Mouse (Mus musculus) neural tube, embryonic 10.5 days (tissue): ENCODE data around the gene Bicra.

Experiments used
- DNase-seq: peaks from one replicate; pipeline ENCODE4 v3.0.0-alpha.2; 2017; ENCODE audit warnings: low spot score; ENCODE audit errors: extremely low spot score

The Bicra gene

DNA sequence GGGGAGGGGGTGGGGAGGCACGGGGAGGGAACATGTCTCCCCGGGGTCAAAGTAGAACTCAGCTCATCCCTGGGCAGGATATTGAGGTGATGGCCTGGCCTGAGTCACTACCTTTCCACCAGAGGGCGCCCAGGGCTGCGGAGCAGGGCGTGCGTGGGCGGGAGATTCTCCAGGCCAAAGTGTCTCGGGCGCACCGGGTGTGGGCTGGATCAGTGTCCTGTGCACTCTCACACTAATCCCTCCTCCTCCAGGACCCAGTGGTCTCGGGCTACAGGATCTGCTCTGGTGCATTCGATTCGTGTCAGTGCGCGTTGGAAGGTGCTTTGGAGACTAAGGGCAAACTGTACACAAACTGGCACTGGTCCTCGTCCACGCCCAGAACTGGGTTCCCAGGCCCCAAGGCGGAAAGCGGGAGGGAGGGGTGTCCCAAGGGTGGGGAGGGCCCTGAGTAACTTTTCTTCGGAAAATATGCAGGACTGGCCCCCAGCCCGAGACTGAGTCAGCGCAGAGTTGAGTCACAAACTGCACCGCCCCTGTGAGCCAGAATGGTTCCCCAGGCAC, 99.3 kb downstream of the Bicra start:
- peak; percentile 81 for DNase-seq

DNA sequence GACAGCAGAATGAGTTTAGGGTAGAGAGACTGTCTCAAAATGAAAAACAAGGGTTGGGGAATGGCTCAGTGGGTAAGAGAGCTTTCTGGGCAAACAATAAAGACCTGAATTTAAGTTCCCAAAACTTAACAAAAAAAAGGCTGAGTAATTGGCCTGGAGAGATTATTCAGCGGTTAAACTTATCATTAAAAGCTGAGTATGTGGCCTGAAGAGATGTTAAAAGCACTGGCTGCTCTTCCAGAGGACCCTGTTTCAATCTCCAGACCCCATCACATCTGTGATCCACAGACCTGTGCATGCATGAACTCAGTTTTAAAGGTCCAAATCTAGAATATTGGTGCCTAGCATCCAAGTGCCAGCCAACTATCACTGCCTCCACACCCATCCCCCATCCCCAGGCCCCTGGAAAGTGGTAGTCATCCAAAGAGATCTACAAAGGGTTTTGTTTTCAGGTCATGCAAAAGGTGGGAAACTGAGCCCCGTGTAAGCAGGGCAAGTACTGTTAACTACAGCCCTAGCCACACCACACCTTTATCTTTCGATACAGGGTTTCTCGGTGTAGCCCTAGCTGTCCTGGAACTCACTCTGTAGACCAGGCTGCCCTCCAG, 100.0 kb downstream of the Bicra start:
- no peak for DNase-seq

DNA sequence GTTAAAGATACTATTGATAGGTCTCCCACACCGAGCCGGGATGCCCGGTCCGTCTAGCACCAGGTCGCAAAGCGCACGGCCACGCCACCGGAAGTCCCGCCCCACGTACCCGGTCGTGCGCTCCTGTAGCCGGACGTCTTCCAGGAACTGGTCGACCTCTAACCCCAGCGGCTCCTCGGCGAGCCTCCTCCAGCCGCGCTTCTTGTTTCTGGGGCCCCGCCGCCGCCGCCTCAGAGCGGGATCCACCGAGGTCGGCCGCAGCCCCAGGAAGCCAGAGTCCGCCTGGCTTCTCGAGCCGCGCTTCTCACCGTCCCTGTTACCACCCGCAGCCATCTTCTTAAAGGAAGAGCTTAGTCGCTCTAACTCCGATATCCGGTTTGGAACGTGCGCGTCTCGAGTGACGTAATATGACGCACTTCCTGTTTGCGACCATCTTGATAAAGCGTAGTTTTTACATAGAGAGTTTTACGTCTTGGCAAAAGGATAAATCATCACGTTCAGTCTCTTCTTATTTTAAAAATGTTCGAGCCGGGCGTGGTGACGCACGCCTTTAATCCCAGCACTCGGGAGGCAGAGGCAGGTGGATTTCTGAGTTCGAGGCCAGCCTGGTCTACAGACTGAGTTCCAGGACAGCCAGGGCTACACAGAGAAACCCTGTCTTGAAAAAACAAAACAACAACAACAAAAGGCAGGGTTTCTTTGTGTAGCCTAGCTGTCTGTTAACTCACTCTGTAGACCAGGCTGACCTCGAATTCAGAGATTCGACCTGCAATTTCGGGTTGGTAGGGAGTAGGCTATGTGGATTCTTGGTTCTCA, 101.8 kb downstream of the Bicra start, which contains the start of gene Nop53:
Gene Nop53, minus strand, starts transcription at position 354 of the 816 bp plus-strand sequence.
- DNase-seq = peak; percentile 96

DNA sequence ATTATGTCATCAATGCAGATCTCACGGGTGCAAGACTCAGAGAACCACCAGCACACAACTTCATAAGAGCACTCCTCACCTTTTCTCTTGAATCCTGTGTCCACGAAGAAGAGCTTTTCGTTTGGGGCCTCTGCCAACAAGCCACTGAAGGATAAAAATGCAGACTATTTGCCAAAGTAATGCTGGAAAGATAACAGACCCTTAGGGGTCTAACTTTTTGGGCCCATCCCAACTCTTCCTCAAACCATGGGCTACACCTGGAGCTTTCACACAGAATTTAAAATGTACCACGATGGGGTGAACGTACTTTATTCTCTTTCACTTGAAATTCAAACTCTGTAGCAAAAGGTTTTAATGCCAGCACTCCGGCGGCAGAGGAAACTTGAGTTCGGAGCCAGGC, 102.5 kb downstream of the Bicra start:
- no peak for DNase-seq

DNA sequence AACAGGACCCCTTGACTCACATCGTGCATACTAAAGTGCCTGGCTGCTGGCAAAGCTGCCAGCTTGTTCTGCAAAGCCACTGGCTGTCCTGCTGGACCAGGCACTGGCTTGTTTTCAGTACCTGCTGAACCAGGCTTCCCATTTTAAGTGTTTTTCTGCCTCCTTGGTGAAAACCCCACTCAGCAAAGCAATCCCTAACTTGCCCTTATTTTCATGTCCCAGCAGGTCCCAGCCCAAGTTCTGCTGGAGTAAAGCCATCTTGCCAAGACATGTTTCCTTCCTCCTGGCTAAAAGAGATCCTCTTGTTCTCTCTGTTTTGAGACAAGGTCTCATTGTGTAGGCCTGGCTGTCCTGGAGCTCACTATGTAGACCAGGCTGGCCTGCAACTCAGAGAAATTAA, 103.4 kb downstream of the Bicra start:
- no peak for DNase-seq

DNA sequence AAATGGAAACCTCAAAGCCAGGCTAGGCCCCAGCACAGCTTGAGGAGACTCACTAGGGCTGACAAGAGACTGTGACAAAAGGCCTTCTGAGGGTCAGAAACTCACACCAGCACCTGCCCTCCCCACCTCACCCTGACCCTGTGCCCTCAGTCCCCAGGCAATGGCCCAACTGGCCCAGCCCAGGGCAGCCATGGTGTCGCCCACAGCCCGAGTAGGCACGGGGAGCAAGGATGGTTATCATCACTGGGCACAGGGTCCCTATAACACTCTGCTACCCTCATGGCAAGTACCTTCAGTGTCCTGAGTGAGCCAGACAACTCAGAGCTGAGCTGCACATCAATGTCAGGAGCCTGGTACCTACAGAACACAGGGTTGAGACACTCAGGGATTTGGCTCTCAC, 109.1 kb downstream of the Bicra start:
- DNase-seq = no peak

DNA sequence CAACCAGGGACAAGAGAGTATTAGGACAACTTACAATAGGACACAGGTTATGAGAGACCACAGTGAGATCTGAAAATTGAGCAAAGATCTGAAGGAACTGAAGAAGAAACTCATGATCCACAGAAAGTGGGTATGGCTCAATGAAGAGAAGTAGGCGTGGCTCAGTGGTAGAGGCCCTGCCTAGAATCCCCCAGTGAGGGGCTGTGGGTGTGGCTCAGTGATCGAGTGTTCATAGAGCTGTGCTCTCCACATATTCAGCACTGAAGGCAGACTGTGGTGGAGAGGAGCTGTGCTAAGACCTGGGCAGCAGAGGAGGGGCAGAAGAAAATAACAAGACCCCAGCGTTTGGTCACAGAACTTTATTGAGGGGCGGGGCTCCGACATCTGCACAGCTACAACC, 110.2 kb downstream of the Bicra start:
- no peak for DNase-seq

DNA sequence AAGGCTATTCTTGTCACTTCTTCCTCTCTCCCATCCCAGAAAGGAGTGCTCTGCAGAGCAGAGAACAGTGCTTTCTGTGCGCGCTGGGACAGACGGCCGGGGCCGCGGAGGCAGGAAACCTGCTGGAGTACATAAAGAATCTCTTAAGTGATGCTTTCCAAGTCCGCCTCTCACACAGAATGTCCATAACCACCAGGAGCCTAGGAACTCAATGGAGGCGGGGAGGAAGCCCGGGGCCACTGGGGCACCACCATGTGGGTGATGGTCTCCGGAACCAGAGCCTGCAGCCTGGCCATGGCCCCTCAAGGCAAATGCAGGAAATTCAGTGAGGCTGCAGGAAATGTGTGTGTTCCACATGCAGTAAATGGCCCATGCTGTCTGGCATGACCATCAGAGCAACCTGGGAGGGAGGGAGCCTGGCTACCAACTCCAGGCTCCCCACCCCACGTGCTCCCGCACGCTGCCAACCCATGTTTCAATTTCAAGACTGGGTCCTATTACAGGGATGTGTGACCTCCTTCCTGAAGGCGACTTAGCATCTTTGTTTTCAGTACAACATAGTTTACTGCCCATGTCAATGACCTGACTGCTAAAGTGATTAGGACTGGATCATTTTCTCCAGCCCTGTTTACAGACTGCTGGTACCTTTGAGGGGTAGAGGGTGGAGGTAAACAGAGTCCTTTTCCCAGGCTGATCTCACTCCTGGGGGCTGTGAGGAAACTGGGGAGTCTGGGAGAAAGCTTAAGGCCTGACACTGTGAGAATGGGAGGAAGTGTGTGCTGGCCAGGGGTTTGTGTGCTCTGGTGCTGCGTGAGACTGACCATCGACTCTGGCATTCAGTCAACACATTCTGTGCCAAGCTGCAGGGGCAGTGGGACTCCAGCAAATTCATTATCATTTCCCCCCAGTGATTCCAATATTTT, 114.0 kb downstream of the Bicra start:
- no peak for DNase-seq

DNA sequence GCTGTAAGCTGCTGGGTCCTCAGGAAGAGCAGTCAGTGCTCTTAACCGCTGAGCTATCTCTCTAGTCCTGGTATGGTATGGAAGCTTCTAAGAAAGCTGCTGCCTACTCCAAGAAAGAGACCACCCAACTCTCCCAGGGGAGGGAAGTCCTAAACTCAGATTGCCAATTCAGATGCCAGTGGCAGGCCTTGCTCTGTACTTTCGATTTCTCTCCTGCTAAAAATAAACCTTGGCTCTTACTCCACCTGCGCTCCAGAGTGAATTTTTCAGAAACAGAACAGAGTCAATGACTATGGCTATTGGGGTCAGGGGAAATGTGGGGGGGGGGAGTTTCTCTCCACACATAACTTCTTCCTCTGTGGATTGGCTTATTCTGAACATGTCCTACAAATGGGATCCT, 116.1 kb downstream of the Bicra start:
- DNase-seq = no peak

DNA sequence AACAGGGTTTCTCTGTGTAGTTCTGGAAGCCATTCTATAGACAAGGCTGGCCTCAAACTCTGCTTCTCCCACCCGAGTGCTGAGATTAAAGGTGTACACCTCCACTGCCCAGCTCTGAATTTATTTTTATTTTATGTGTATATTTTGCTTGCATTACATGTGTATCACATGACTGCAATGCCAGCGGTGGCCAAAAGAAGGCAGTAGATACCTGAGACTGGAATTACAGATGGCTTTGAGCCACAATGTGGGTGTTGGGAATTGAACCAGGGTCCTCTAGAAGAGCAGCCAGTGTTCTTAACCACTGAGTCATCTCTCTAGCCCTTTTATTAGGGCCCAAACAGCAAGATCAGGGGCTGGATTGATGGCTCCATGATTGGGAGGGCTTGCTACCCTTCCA, 117.2 kb downstream of the Bicra start:
- no peak for DNase-seq

DNA sequence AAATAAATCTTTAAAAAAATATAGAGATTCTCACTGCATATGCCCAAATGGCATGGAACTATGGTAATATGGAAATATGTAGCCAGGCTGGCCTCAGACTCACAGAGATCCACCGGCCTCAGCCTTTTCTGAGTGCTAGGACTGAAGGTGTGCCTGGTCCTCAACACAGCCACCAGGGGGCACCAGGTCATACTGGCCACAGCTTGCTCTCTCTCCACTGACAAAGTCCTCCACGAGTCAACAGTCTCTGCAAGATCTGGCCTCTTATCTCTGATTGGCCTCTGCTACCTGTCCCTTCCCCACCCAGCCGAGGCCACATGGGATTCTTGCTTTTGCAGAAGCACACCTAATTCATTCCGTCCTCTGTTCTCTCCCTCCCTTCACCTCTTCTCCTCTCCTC, 117.8 kb downstream of the Bicra start:
- DNase-seq = peak; percentile 32

DNA sequence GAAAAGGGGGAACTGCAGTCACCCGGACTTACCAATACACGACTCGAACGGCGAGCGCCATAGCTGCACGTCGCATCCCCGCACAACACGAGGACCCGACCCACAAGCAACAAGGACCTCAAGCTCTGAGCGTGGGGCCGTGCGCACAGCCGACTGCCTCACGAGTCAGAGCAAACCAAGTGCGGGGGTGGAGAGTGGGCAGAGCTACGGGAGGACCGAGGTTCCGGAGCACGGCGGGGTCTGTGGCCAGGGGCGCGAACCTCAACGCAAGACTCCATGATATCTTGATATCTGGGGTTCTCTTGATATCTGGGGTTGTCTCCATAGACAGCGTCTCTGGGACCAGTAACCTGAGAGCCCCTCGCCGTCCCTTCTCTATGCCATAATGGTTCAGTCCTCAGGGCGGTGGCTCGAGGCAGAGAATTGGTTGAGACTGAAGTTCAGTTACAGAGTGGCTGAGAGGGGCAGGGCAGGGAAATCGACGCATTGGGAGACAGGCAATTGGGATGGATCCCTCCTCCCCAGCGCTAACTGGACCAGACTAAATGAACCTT, 125.4 kb downstream of the Bicra start, which contains the start of gene Selenow:
Gene Selenow, minus strand, starts transcription at position 183 of the 554 bp plus-strand sequence.
- peak; percentile 95 for DNase-seq

DNA sequence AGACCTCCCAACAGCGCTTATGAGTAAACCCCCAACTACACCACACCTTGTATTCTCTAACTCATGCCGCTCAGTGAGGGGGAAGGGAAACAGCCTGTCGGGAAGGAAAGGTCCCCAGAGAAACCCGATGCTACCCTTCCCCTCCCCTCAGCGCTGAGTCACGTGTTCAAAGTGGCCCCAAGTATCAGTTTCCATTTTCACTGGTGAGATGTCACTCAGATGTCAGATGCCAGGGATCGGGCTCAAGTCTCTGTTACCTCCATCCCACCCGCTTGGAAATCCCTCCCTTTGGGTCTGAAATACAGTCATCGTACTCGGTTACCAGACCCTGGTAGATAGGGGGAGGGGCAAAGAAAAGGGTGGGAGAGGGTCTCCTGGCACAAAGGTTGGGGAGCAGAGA, 125.9 kb downstream of the Bicra start:
- DNase-seq = no peak
